Mouse (Mus musculus): ENCODE results near the gene Zfp235. TPM values are rescaled to one million over a fixed set of nuclear protein-coding genes. Genes with fewer than 3 reads are reported as not detected.

Gene Zfp235
- total RNA-seq (2022), result 10 to 100 TPM; 20.9 to 25.6 (median 21.8) TPM

DNA sequence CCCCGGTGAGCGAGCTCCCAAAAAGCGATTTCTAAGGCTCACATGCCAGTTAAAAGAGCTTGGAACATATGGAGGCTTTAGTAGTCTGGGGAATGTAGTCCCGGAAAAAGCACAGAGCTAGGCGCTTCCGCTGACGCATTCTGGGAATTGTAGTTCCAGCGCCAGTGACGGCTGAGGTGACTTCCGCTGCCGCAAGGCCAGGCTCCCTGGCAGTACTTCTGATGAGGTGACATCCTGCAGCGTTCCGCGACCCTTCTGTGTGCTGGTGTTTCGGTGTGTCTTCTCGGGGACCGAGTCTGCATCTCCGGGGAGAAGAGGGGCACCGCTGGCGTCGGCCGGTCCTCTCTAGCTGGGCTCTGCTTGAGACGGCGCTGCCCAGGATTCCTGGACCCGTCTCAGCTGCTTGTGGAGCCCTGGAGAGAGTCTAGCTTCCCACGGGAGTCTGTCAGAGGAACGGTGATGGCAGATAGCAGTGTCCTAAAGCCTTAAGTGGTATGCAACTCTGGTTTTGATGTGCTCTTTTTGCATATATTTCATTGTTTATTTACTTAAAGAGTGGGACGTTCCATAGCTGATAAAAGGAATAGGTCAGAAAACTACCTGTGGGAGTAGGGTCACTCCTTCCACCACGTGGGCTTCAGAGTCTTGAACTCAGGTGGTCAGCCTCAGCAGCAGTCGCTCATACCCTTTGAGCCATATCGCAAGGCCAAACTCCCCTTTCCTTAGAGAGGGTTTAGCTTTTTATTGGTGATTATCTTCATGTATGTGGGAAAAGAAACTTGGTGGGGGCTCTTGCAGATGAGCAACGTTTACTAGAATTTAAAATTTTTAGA lies at the start of gene Zfp235:
Gene Zfp235 (plus strand): TSS at position 174 of the 833 bp plus-strand sequence.
- peak; percentile 88 to 91 for DNase-seq (ENCODE audit: low spot score in 2 of 2)

DNA sequence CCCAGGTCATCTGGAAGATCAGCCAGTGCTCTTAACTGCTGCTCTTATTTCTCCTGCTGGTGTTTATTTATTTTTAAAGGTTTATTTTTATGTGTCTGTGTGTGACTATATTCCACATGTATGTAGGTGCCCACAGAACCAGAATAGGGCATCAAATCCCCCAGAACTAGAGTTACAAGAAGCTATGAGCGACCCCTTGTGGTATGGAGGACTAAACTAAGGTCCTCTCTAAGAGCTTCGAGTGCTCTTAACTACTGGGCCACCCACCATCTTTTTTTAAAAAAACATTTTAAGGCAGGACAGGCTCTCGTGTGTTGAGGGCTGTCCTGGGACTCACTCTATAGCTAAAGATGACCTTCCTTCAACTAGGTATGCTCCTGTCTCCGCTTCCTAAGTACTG lies 47.1 kb upstream of the Zfp235 start:
- DNase-seq (ENCODE audit: low spot score in 2 of 2), result no peak

DNA sequence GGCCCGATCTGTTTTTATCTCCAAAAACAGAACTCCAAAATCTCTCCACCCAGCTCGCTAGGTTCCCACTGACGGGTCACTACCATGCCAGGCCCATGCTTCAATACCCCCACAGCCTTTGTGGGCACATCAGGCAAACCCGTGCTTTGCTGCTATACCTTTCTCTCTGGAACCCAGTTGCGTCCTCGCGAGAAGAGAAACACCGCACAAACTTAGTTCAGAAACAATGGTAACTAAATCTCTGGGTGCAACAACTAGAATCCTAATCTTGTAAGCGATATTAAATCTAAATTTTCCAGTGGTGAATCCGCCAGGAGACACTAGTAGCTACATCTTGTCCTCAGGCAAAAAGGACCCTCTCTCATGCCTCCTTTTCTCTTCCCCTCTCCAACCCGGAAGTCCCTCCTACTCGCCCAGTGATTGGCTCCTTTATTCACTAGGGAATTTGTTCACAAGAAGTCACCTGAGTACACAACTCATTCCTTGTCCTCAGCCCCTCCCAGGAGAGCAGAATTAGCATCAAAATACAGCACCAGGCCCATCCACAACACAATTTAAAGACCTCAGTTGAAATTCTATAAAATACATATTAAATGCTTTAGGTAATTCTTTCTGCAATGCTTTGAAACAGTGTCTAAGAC lies 46.4 kb upstream of the Zfp235 start:
- no peak for DNase-seq (ENCODE audit: low spot score in 2 of 2)

DNA sequence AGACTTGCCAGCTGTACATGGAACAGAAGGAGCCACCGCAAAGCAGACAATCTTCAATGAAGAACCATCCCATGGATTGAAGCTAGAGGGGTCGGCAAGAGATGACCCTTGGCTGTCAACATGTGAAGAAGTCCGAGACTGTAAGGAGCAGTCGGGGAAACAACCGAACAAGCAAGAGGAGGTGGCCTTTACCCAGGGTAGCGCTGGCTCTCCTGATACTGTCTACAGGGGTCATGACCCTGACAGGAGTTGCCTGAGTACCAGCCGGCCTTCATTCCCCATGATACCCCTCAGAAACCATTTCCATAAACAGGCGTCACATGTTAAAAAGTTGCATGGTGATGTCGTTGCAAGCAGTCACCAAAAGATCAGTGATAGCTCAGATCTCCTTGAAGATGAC lies 29.6 kb upstream of the Zfp235 start:
- DNase-seq (ENCODE audit: low spot score in 2 of 2), result no peak

DNA sequence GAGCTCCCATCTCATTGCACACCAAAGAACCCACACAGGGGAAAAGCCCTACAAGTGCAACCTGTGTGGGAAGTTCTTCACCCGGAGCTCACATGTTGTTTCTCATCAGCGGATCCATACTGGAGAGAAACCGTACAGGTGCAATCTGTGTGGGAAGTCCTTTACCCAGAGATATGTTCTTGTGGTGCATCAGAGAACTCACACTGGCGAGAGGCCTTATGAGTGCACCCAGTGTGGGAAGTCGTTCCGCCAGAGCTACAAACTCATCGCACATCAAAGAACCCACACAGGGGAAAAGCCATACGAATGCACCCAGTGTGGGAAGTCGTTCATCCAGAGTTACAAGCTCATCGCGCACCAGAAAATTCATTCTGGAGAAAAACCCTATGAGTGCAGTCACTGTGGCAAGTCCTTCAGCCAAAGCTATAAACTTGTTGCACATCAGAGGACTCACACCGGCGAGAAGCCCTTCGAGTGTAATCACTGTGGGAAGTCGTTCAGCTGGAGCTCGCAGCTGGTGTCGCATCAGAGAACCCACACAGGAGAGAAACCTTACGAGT lies 28.7 kb upstream of the Zfp235 start:
- DNase-seq (ENCODE audit: low spot score in 2 of 2), result no peak

DNA sequence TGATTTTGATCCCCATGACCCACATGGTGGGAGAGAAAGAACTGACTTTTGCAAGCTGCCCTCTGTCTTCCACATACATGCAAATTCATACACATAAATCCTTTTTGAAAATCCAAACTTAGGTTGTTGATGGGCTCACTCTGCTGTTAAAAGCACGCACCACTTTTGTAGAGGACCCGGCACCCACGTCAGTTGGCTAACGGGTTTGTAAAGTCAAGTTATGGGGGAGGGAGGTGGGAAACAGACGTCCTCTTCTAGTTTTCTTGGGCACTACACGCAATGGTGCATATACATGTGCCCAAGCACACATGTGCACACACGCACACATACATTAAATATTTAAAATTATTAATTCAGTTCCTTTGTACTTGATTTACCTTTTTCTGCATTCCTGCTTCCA lies 23.1 kb upstream of the Zfp235 start:
- DNase-seq (ENCODE audit: low spot score in 2 of 2), result no peak

DNA sequence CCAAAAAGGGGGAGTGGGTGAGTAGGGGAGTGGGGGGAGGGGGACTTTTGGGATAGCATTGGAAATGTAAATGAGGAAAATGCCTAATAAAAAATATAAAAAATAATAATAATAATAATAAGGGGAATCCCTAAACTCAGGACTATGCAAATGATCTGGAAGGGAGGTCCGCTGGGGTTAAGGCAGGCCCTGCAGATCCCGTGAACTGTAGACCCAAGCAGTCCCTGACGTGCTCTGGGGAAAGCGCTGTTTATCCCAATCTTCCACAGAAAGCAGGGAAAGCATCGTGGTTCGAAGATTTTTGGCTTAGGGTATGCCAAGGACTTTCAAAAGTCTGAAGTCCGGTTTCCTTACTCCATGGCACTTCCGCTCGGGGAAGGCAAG lies 22.2 kb upstream of the Zfp235 start:
- DNase-seq (ENCODE audit: low spot score in 2 of 2), result no peak

DNA sequence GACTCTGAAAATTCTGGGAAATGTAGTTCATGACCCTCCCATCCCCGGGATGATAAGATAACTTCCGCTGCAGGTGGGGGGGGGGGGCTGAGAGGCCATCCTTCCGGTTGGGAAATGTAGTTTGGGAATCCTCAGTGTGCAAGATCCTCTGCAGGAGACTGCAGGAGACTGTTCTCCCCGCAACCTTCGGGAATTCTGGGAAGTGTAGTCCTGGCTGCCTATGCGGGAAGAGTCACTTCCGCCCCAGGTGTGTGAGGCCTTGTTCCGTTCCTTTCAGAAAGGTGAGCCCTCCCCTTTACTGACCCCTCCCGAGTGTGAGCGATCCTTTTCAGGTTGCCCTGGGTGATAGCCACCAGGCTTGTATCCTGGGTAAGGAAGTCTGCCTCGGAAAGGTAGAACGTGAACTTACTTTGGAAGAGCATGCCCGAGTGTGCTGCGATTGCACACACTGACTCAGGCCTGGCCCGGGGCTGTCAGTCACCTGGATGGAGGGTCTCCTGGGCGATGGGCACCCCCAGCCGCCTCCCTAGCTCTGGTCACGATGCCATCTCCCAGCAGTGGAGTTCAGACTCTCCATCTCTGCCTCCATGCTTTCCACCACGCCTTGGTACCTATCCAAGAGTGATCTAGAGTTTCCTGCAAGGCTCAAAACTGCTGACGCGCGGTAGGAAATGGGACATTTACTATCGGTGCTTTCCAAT lies 21.7 kb upstream of the Zfp235 start, which contains the start of gene Zfp112:
Gene Zfp112 (plus strand): TSS at position 159 of the 701 bp plus-strand sequence.
- DNase-seq (ENCODE audit: low spot score in 2 of 2), result peak; percentile 82 to 83

DNA sequence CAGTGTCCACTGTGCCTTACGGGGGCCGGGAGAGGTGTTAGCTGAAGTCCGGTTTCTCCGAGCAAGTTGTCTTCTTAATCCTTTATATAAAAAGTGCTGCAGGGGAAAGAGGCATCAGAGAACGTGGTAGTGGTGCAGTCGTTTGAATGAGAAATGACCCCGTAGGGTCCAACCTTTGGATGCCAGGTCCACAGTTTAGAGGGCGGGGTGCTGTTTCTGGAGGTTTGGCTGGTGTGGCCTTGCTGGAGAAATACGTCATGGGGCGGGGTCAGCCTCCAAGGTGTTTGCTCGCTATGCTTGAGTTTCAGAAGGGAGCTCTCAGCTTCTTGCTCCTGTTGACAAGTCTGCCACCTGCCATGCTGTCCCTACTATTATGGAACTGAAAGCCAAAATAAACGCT lies 21.0 kb upstream of the Zfp235 start:
- no peak for DNase-seq (ENCODE audit: low spot score in 2 of 2)

DNA sequence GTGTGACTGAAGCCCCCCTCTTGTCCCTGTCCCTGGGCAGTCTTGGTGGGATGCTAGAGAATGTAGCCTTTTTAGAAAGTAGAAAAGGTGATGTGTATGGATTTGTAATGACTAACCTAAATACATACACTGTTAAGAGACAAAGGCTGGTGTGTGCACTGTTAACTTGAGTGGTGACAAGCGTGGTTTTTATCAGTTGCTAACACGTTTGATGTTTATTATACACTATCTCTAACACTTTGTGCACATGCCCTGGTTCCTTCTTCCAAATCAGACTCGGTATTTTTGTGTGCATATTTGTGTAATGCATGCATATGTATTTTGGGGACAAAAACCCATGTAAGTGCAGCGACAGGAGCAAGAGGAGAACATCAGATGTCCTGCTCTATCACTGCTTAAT lies 17.3 kb upstream of the Zfp235 start:
- DNase-seq (ENCODE audit: low spot score in 2 of 2), result no peak

DNA sequence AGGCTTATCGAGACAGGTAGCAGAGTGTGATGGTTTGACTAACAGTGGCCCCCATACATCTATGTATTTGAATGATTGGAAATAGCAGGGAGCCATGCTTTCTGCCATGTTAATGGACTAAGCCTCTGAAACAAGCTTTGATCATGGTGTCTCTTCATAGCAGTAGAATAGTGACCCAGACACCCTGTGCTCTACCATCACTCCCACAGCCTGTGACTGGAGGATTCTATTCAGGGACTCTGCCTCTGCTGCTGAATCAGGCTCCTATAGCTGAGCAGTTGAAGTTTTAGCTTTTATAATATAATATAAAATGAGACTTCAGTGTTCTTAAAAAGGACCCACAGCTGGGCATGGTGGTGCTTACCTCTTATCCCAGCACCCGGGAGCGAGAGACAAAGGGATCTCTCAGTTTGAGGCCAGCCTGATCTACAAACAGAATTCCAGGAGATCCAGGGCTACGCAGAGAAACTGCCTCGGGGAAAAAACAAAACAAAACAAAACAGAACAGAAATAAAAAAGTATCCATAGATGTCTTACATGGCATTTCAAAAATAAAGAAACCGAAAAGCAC lies 459 bp upstream of the Zfp235 start:
- no peak for DNase-seq (ENCODE audit: low spot score in 2 of 2)

DNA sequence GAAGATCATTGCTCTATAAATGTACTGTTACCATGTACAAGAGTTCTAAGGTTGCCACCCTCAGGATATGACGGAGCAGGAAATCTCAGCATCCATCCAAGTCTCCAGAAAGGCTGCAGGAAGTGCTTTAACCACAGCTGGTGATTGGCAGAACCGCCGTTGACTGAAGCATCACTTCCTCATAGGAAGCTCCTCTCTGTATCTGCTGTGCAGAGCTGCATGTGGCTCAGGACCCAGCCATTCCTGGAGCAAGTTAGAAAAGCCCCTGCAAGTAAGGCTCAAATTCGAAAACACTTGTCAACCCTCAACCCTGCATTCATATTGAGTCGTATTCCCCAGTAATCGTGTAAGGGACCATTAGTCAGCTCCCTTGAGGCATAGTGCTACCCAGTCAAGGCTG lies 8.6 kb downstream of the Zfp235 start:
- DNase-seq (ENCODE audit: low spot score in 2 of 2), result no peak

DNA sequence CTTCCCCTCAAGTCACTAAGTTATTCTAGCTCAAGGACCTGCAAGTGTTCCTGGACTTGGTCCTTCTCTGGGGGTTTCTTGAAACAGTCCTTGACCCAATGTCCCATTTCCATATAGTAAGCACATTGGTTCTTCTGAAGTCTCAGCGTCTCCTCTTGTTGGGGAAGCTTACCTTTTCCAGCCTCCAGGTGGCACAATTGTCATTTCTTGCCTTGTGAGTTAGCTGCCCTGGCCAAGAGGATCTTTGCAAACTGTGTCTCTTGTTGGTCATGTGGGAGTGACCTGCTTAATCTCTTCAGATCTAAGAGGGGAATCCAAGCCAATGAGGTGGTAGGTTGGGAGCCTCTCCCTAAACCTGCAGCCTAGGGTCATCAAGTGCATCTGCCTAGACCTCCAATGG lies 19.3 kb downstream of the Zfp235 start:
- no peak for DNase-seq (ENCODE audit: low spot score in 2 of 2)

DNA sequence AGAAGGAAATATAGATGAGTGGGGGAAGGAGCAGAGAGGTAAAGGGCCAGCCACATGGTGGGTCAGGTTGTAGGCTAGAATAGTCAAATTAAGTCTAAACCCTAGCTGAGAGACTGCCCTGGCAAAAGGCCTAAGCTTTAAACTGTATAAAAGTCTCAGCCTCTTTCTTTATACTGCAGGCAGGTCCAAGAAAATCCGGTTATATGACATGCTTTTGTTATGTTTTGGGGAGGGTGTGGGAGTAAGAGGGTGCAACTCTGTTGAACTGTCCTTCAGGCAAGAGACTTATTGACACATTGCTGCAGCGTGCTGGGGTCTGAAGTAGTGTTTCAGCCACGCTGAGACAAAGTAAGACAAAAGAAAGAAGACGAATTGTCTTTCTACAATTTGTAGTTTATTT lies 38.2 kb downstream of the Zfp235 start:
- DNase-seq (ENCODE audit: low spot score in 2 of 2), result no peak

DNA sequence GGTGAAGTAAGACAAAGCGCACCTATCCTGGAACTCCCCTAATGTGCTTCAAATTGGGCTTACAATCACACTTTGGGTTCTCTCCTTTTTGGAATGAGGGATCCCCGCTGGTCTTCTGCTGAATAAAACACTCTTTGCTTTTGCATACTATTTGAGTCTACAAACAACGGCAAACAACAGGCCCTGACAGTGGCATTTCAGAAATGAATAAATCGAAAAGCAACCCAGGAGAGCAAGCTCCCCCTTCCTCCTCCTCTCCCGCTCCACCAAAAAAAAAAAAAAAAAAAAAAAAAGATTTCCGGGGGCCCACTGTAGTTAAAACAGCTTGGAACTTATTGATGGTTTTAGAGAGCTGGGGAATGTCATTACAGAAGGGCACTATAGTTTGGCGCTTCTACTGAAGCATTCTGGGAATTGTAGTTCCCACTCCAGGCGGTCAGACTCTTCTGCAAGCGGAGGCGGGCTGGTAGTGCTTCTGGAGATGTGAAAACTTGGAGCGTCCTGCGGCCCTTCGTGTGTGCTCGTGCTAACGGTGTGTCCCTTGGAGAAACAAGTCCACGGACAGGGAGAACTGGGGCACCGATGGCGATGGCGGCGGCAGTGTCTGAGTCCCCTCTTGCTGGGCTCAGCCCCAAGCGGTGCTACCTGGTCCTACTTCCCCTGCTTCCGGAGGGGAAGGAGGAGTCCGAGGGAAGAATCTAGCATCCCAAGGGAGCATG lies 40.8 kb downstream of the Zfp235 start, which contains the start of gene Zfp114:
Gene Zfp114 (plus strand): TSS at position 443 of the 719 bp plus-strand sequence.
- DNase-seq (ENCODE audit: low spot score in 2 of 2), result peak; percentile 59 to 73

DNA sequence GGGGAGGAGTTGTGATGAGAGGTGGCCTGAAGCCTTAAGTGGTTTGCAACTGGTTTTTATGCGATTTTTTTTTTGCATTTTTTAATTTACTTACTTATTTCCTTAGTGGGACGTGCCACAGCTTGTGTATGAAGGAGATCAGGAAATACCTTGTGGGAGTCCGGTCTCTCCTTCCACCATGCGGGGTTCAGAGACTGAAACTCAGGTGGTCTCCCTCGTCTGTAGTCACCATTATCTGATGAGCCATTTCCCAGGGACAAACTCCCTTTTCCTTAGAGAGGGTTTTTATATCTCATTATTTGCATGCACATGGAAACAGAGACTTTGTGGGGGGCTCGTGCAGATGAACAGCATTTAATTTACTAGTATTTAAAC lies 41.4 kb downstream of the Zfp235 start:
- no peak for DNase-seq (ENCODE audit: low spot score in 2 of 2)

DNA sequence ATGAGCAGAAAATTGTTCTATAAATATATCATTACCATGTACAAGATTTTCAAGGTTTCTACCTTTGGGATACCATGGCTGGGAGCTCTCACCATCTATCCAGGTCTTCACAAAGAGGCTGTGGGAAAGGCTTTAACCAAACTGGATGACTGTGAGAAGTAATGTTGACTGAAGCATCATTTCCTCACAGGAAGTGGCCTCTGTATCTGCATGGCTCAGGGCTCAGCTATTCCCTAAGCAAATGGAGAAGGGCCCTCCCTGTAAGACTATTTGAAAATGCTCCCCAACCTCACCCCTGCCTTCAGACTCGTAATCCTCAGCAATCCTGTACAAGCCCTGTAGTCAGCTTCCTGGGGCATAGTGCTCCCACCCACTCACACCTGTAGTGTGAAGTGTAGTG lies 53.6 kb downstream of the Zfp235 start:
- DNase-seq (ENCODE audit: low spot score in 2 of 2), result no peak

DNA sequence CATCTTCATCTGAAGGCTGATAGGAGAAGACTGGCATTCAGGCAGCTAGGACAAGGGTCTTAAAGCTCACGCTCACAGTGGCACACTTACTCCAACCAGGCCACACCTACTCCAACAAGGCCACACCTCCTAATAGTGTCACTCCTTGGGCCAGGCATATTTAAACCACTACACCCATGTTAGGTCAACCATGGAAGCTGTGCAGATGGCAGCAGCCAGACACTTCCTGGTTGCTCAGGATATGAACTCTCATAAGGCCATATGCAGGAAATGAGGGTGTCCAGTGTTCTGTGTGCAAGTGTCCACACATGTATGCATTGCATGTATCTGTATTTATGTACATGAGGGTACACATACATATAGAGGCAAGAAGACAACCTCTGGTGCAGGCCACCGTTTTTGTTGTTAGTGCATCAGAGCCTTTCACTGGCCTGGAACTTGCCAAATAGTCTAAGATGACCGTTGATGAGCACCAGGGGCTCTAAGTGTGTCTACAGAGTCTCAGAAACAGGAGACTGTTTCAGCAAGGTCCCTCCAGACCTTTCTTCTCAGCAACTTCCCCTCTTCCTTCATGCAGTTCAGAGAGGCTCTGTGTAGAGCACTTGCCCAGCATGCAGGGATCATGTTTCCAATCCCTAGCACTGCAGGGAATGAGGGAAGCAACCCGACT lies 55.1 kb downstream of the Zfp235 start:
- DNase-seq (ENCODE audit: low spot score in 2 of 2), result no peak

DNA sequence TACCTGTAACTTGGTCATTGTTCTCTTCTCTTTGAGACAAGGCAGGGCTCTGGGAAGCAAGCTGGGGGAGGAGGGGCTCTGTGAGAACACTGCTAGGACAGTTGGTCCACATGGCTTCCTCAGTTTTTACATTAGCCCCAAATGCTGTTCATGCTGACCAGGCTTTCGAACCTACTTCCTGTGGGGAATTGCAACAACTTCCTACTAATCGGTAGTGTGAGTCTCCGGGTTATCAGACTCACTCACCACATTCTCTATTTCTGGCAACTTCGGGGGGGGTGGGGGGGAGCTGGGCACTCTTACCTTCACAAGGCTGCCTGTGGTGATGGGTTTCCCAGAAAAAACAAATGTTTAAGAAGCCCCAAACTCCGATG lies 55.6 kb downstream of the Zfp235 start:
- DNase-seq (ENCODE audit: low spot score in 2 of 2), result no peak

DNA sequence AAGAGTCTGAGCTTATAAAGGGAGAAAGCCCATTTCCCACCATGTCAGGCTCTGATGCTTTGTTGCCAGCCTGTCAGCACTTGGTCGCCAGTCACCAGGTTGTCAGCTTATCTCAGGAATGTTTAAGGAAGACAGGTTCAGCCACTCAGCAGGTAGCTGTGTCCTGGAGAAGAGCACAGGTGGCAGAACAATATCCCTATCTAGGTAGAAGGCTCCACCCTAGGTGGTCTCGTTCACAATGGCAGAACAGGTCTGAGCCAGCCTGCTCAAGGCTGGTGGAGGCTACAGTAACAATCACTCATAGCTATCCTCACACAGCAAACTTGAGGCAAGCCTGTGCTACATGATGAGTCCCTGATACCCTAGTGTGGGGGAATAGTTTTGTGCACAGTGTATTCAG lies 57.4 kb downstream of the Zfp235 start:
- DNase-seq (ENCODE audit: low spot score in 2 of 2), result no peak

Measured in layer of hippocampus, adult 8-10 months (tissue).